Mouse (Mus musculus): ENCODE data around the gene Nrg3.
"Not testable (repeated sequence)": the region's sequence is repeated elsewhere in the genome, so short reads cannot be mapped to it uniquely, and the experiment has no call there.

The Nrg3 gene

GRCm38 (mm10) chr14:39191946-39192345, 280.9 kb downstream of the Nrg3 start:
- DNase-seq: no peak

GRCm38 (mm10) chr14:39173709-39174108, 299.2 kb downstream of the Nrg3 start:
- no peak for DNase-seq

- DNase-seq: peak; percentile 32
Observed at GRCm38 (mm10) chr14:39160140-39160539, 312.7 kb downstream of the Nrg3 start.

GRCm38 (mm10) chr14:39155462-39155861, 317.4 kb downstream of the Nrg3 start:
- peak; percentile 23 for DNase-seq

GRCm38 (mm10) chr14:39129766-39130165, 343.1 kb downstream of the Nrg3 start:
- DNase-seq: no peak

GRCm38 (mm10) chr14:39117977-39118376, 354.9 kb downstream of the Nrg3 start:
- DNase-seq: no peak

- DNase-seq: not testable (repeated sequence)
Observed at GRCm38 (mm10) chr14:39116522-39117231, 356.2 kb downstream of the Nrg3 start.

- no peak for DNase-seq
Observed at GRCm38 (mm10) chr14:39109566-39109965, 363.3 kb downstream of the Nrg3 start.

GRCm38 (mm10) chr14:39106776-39107175, 366.1 kb downstream of the Nrg3 start:
- peak; percentile 57 for DNase-seq

GRCm38 (mm10) chr14:39095219-39095618, 377.7 kb downstream of the Nrg3 start:
- peak; percentile 16 for DNase-seq

- DNase-seq: peak; percentile 51
Observed at GRCm38 (mm10) chr14:39079461-39079860, 393.4 kb downstream of the Nrg3 start.

- no peak for DNase-seq
Observed at GRCm38 (mm10) chr14:39051542-39051941, 421.3 kb downstream of the Nrg3 start.

- DNase-seq: no peak
Observed at GRCm38 (mm10) chr14:39049021-39049420, 423.9 kb downstream of the Nrg3 start.

- no peak for DNase-seq
Observed at GRCm38 (mm10) chr14:39044290-39044689, 428.6 kb downstream of the Nrg3 start.

- no peak for DNase-seq
Observed at GRCm38 (mm10) chr14:39043793-39044192, 429.1 kb downstream of the Nrg3 start.

- no peak for DNase-seq
Observed at GRCm38 (mm10) chr14:39043384-39043783, 429.5 kb downstream of the Nrg3 start.

- DNase-seq: peak; percentile 69
Observed at GRCm38 (mm10) chr14:39039046-39039445, 433.8 kb downstream of the Nrg3 start.

GRCm38 (mm10) chr14:39034482-39034881, 438.4 kb downstream of the Nrg3 start:
- peak; percentile 69 for DNase-seq

- no peak for DNase-seq
Observed at GRCm38 (mm10) chr14:39023065-39023464, 449.8 kb downstream of the Nrg3 start.

GRCm38 (mm10) chr14:39014126-39014525, 458.8 kb downstream of the Nrg3 start:
- no peak for DNase-seq

GRCm38 (mm10) chr14:38997843-38998242, 475.0 kb downstream of the Nrg3 start:
- peak; percentile 19 for DNase-seq

- no peak for DNase-seq
Observed at GRCm38 (mm10) chr14:38992574-38992866, 480.4 kb downstream of the Nrg3 start.

- DNase-seq: peak; percentile 34
Observed at GRCm38 (mm10) chr14:38991847-38992573, 480.9 kb downstream of the Nrg3 start.

- DNase-seq: no peak
Observed at GRCm38 (mm10) chr14:38959367-38959766, 513.5 kb downstream of the Nrg3 start.

- no peak for DNase-seq
Observed at GRCm38 (mm10) chr14:38937481-38937880, 535.4 kb downstream of the Nrg3 start.

All from right cerebral cortex, adult 18-20 months (tissue).